Mouse (Mus musculus) CD8-positive naive resting alpha-beta T cell, adult 57 days (primary cell): Measurements from ENCODE around the gene AC134908.4. TPM values are rescaled to one million over a fixed set of nuclear protein-coding genes. Genes with fewer than 3 reads are reported as not detected.

ENCODE experiments used
- total RNA-seq: library from RNA; stranded (reverse); gene quantifications from one replicate; pipeline ENCODE4 v1.2.4, GENCODE M21; 2023

AC134908.4 gene
- total RNA-seq, result not detected

DNA sequence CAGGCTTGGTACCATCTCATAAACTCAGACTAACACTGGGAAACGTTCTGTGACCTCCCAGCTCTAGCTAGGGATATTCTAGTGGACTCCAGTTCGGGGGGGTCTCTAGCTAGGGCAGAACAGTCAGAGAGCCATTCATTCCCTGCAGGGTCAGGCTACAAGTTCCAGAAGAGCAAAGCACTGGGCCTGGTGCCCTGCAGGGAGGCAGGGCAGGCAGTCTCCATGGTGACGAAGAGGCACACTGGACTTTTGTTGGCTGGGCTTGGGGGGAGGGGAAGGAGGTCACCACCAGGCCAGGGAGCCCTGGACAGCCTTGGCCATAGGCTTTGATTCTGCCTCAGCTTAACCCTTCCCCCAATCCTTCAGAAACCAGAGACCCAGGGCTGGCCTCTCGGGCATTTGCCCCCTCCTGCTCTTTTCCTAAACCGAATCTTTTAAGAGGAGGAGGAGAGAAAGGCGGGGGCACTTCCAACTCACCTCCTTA is at the start of gene AC134908.4:
Gene AC134908.4, minus strand, starts transcription at position 51 of the 484 bp plus-strand sequence.

GRCm38 (mm10) chr17:25844396-25844901 is 49.0 kb upstream of the AC134908.4 start, which contains the start of gene Rhot2:
Rhot2 (minus strand) TSS chr17:25844851.

GRCm38 (mm10) chr17:25841117-25841880 is 45.8 kb upstream of the AC134908.4 start, which contains the start of gene Gm20683:
Gm20683 (minus strand) TSS chr17:25841763.

DNA sequence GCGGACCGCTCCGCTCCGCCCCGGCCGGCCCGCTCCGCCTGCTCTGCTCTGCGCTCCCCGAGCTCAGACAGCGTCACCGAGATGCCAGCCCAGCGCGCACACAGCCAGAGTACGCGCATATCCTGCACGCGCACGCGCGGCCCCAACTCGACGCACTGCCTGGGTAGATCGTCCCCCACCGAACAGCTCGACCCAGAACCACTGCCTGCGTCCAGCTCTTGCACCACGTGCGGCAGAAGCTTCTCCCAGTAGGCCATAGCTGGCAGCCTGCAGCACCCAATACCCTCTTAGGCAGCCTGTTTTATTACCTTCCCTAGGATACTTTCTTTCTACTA is 41.6 kb upstream of the AC134908.4 start, which contains the start of gene Rhbdl1:
Gene Rhbdl1, minus strand, starts transcription at position 220 of the 335 bp plus-strand sequence.

DNA sequence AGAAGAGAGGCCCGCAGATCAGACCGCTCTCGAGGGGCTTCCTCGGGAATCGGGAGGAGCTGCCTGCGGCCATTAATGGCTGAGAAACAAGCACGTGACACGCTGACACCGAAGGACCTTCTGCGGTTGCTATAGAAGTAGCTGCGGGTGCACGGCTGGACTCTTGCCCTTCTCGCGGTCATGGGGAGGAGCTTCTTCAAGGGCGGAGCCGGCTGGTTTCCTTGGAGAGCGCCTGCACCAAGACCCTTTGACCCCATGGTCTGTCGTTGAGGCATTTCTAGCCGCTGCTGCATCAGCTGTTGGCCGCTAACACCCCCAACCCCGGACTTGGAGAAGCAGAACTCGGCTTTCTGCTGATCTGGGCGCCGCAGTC is 37.8 kb upstream of the AC134908.4 start, which contains the start of gene Stub1:
Gene Stub1, minus strand, starts transcription at position 114 of the 373 bp plus-strand sequence.

GRCm38 (mm10) chr17:25828712-25829557 is 33.5 kb upstream of the AC134908.4 start, which contains the start of gene Jmjd8:
Jmjd8 (plus strand) TSS chr17:25828867.

DNA sequence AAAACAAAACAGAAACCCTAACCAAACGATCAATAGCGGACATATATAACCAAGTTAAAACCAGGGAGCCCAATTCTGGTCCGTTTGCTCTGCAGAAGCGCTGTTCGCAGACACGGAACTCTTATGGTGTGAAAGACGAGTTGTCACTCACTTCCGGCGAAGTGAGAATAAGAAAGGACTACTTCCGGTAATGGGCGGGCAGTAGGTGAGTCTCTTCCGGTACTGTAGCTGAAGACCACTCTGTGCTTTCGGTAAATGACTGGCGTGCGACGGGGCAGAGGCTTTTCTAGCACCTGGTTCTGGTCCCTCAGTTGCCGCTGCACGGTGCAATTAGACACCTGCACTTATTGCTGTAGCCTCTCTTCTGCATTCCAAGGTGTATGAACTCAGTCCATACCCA is 28.0 kb upstream of the AC134908.4 start, which contains the start of gene Wdr24:
Gene Wdr24, plus strand, starts transcription at position 176 of the 400 bp plus-strand sequence.

DNA sequence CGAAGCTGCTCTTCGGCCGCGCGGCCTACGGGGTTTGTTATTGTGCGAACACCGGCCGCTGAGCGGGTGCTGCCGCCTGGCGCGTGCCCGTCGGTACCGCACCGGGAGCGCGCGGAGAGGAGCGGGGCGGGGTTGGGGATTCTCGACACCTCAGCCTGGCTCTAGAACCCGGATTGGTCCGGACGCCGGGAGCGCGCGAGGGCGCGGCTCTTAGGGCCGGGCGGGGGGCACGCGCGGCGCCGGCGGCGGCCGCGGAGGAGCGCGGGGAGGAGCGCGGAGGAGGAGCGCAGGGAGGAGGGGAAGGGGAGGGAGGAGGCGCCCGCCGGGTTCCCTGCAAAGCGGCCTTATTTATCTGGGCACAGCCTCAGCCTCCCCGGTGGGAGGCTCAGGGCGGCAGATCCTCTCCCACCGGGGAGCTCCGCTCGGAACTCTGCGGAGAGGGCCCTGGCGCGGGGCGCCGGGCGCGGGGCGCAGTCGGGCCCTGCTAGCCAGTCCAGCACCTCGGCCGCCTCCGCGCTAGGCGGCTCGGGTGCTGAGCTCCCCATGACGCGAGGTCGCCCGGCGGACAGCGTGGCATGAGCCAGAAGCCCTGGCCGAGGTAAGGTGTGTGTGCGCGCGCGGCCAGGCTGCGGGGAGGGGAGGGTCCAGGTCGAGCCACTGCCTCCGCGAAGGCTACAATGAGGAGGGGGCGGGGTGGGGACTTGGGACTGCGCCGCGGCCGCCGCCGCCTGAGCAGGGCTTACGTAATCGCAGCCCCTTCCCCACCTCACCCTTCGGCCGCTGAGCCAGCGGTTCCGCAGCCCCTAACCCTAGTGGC is 13.5 kb upstream of the AC134908.4 start, which contains the start of gene Fbxl16:
Gene Fbxl16, plus strand, starts transcription at position 297 of the 817 bp plus-strand sequence.

GRCm38 (mm10) chr17:25796951-25797369 is 1.5 kb upstream of the AC134908.4 start, which contains the start of gene Metrn:
Metrn (minus strand) TSS chr17:25797136.

GRCm38 (mm10) chr17:25792615-25793014 is 2.8 kb downstream of the AC134908.4 start, which contains the start of gene Fam173a:
Fam173a (minus strand) TSS chr17:25792901.

DNA sequence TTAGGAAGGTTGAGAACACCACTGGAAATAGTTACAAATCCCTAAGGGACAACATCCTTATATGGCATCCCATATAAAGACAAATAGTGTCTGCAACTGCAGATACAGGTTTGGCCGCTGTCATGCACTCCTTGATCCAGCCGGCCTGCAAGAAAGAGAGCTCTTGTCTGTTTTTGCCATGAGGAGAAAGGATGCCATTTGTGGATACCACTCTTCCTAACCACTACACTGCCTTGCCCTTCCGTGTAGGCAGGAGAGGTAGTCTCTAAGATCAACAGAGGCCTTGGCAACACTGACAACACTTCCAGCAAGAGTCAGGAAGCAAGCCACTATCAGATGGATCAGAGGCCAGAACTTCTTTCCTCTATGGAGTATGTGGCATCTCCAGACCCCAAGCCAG is 9.2 kb downstream of the AC134908.4 start, which contains the start of gene Ccdc78:
Gene Ccdc78, plus strand, starts transcription at position 301 of the 400 bp plus-strand sequence.

DNA sequence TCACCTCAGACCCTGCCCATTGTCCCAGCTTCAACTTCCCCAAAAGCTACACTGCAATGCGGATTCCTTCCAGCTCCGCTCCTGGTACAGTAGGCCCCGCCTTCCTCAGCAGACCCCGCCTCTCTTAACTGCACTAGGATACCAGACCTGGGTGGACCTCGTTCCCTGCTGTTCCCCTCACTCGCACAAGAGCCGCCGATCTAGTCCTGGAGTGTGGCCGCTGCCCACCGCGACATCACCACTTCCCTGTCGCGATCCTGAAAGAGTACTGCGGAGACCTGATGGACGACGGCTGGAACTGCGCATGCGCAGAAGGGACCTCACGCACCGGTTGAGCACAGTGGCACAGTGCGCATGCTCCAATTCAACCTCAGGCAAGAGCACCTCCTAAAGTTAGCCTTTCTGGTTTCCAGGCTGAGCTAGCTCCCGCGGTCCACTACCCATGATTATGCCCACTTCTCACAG is 10.1 kb downstream of the AC134908.4 start, which contains the start of gene Haghl:
Gene Haghl, minus strand, starts transcription at position 393 of the 465 bp plus-strand sequence.

GRCm38 (mm10) chr17:25773549-25774120 is 21.8 kb downstream of the AC134908.4 start, which contains the start of gene Narfl:
Narfl (plus strand) TSS chr17:25773776.

DNA sequence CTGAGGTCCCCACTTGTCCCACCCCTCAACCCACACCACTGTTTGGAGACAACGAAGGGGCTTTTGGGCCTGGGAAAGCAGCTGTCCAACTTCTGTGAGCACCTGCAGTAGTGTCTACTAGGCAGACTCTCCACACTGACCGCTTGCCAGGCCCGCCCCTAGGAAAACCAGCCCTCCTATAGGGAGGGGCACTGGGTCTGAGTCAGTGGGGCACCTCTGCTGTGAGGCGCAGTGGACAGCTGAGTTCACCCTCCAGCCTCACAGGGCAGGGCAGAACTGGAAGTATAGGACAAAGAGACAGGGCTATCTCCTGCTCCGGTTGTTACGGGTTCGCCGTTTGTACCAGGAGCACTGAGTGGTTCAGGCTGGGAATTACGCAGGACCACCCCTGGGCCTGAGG is 41.2 kb downstream of the AC134908.4 start, which contains the start of gene Msln:
Gene Msln, minus strand, starts transcription at position 138 of the 400 bp plus-strand sequence.

Other genes with a start within 250 kb of the AC134908.4 start
- 0.43 TPM for gene Sox8, start 225.0 kb downstream of the AC134908.4 start, total RNA-seq
- 33.3 TPM for gene Lmf1, start 216.6 kb downstream of the AC134908.4 start, total RNA-seq
- not detected for gene Gng13, start 78.5 kb downstream of the AC134908.4 start, total RNA-seq
- 10.9 TPM for gene Chtf18, start 68.2 kb downstream of the AC134908.4 start, total RNA-seq
- gene Rpusd1, start 68.0 kb downstream of the AC134908.4 start, total RNA-seq, result 4.2 TPM
- gene Mslnl, start 59.6 kb downstream of the AC134908.4 start, total RNA-seq, result not detected
- not detected for gene Msln, start 41.3 kb downstream of the AC134908.4 start, total RNA-seq
- gene Narfl, start 21.9 kb downstream of the AC134908.4 start, total RNA-seq, result 26.5 TPM
- 21.2 TPM for gene Haghl, start 10.0 kb downstream of the AC134908.4 start, total RNA-seq
- gene Ccdc78, start 9.1 kb downstream of the AC134908.4 start, total RNA-seq, result not detected
- gene Fam173a, start 2.8 kb downstream of the AC134908.4 start, total RNA-seq, result 44.7 TPM
- 22.7 TPM for gene Metrn, start 1.5 kb upstream of the AC134908.4 start, total RNA-seq
- not detected for gene Fbxl16, start 13.4 kb upstream of the AC134908.4 start, total RNA-seq
- gene Wdr24, start 28.0 kb upstream of the AC134908.4 start, total RNA-seq, result 22.7 TPM
- 32.0 TPM for gene Jmjd8, start 33.2 kb upstream of the AC134908.4 start, total RNA-seq
- gene Stub1, start 37.7 kb upstream of the AC134908.4 start, total RNA-seq, result 61.9 TPM
- 7.2 TPM for gene Rhbdl1, start 41.6 kb upstream of the AC134908.4 start, total RNA-seq
- 9.9 TPM for gene Gm20683, start 46.1 kb upstream of the AC134908.4 start, total RNA-seq
- 72.3 TPM for gene Rhot2, start 49.2 kb upstream of the AC134908.4 start, total RNA-seq
- 28.9 TPM for gene Wdr90, start 65.8 kb upstream of the AC134908.4 start, total RNA-seq
- 8.2 TPM for gene Mcrip2, start 73.1 kb upstream of the AC134908.4 start, total RNA-seq
- 29.2 TPM for gene Mettl26, start 79.4 kb upstream of the AC134908.4 start, total RNA-seq
- 5.9 TPM for gene Wfikkn1, start 85.2 kb upstream of the AC134908.4 start, total RNA-seq
- gene Rab40c, start 124.1 kb upstream of the AC134908.4 start, total RNA-seq, result 23.6 TPM
- gene Pigq, start 149.3 kb upstream of the AC134908.4 start, total RNA-seq, result 55.6 TPM
- not detected for gene Nhlrc4, start 149.3 kb upstream of the AC134908.4 start, total RNA-seq
- gene A930017K11Rik, start 156.9 kb upstream of the AC134908.4 start, total RNA-seq, result not detected
- gene Capn15, start 190.1 kb upstream of the AC134908.4 start, total RNA-seq, result 39.1 TPM